Mouse (Mus musculus): Measurements from ENCODE around the gene Pgd. TPM values are rescaled to one million over a fixed set of nuclear protein-coding genes. Genes with fewer than 3 reads are reported as not detected.

The Pgd gene
- polyA plus RNA-seq, 1 experiment, result 98.7 TPM

DNA sequence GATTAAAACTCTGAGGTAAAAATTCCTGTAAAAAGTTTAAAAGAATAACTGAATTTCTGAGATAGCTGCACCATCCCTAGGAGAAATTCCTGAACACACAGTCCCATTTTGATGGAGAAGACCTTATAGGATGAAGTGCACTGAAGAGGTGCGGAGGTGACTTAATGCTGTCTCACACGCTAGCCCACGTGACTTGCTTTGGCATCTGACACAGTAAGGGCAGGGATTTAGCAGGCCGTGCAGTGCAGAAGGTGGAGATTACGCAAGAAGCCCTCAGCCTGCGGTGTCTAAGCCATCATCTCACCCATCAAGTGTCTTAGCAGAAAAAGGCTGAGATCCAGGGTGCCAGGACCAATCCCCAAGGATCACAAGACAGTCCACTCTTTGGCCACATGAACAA is 5.4 kb downstream of the Pgd start:
- no peak for DNase-seq
- no peaks in the 10 kb centered on the region for H3K27me3 ChIP-seq (ENCODE audit: control insufficient read depth, insufficient read depth, low read length)
- 94% methylated on average over 6 of the region's 6 CpGs for WGBS
- H3K27ac ChIP-seq (ENCODE audit: control insufficient read depth, insufficient read depth, low read length), result no peak overlapping the region
- TF ChIP-seq POLR2A (IDR thresholded peaks at IDR 0.05; ENCODE audit: control insufficient read depth, extremely low read depth, insufficient read depth, low read length, poor library complexity), result no peak
- no peak for TF ChIP-seq CTCF (IDR thresholded peaks at IDR 0.05; ENCODE audit: borderline replicate concordance, control insufficient read depth, extremely low read depth, insufficient read depth, low read length, poor library complexity)
- no peak overlapping the region for H3K4me3 ChIP-seq (ENCODE audit: control insufficient read depth, insufficient read depth, low read length)
- H3K4me1 ChIP-seq (replicated peaks; ENCODE audit: control insufficient read depth, insufficient read depth, low read length), result peaks cover 4% of the 10 kb centered on the region
- H3K36me3 ChIP-seq (ENCODE audit: control insufficient read depth, insufficient read depth, low read length), result peaks cover 29% of the 10 kb centered on the region

DNA sequence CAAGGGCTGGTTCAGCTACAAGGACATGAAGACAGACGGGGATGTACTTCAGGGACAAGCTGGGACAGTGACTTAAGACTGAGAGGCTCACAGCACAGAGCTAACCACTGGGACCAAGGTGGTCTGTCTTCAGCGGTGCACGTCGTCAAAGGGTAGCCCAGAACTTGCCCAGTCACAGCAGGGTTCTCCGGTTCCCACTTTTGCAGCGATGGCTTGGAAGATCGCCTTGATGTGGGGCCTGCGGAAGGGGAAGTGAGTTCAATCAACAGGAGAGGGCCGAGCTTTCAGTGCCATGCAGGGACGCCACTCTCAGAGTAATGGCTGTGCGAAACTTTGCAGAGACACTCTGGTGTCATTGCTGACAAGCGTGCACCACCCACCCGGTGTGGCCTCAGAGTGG is 6.7 kb downstream of the Pgd start:
- no peak for DNase-seq
- no peak for TF ChIP-seq POLR2A (IDR thresholded peaks at IDR 0.05; ENCODE audit: control insufficient read depth, extremely low read depth, insufficient read depth, low read length, poor library complexity)
- WGBS, result 94% methylated on average over 13 of the region's 13 CpGs
- Histone ChIP-seq H3K4me1 (replicated peaks; ENCODE audit: control insufficient read depth, insufficient read depth, low read length) (no peaks in the 10 kb centered on the region), H3K27me3 (ENCODE audit: control insufficient read depth, insufficient read depth, low read length) (no peaks in the 10 kb centered on the region), H3K36me3 (ENCODE audit: control insufficient read depth, insufficient read depth, low read length) (peaks cover 33% of the 10 kb centered on the region), H3K4me3 (ENCODE audit: control insufficient read depth, insufficient read depth, low read length) (no peak overlapping the region), H3K27ac (ENCODE audit: control insufficient read depth, insufficient read depth, low read length) (no peak overlapping the region)

DNA sequence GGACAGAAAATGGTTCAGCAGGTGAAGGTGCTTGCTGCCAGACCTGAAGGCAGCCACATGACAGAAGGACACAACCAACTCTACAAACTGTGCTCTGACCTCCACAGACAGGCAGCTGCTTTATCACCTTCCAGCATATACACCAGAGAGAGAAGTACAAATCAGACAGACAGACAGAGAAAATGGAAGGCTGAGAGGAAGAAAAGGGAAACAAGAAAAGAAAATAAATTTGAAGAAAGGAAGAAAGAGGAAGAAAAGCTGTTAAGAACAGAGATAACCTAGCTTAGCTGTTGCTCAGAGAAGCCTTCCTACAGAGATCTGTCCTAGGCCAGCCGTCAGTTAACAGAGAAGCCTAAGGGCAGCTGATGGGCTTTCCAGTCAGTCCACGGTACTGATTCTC is 7.4 kb downstream of the Pgd start:
- Histone ChIP-seq H3K36me3 (ENCODE audit: control insufficient read depth, insufficient read depth, low read length) (peaks cover 40% of the 10 kb centered on the region), H3K4me3 (ENCODE audit: control insufficient read depth, insufficient read depth, low read length) (no peak overlapping the region), H3K4me1 (replicated peaks; ENCODE audit: control insufficient read depth, insufficient read depth, low read length) (no peaks in the 10 kb centered on the region), H3K27ac (ENCODE audit: control insufficient read depth, insufficient read depth, low read length) (no peak overlapping the region), H3K27me3 (ENCODE audit: control insufficient read depth, insufficient read depth, low read length) (no peaks in the 10 kb centered on the region)
- WGBS, result 90% methylated on average over 2 of the region's 2 CpGs
- DNase-seq, result no peak
- no peak for TF ChIP-seq POLR2A (IDR thresholded peaks at IDR 0.05; ENCODE audit: control insufficient read depth, extremely low read depth, insufficient read depth, low read length, poor library complexity)
- no peak for TF ChIP-seq CTCF (IDR thresholded peaks at IDR 0.05; ENCODE audit: borderline replicate concordance, control insufficient read depth, extremely low read depth, insufficient read depth, low read length, poor library complexity)

DNA sequence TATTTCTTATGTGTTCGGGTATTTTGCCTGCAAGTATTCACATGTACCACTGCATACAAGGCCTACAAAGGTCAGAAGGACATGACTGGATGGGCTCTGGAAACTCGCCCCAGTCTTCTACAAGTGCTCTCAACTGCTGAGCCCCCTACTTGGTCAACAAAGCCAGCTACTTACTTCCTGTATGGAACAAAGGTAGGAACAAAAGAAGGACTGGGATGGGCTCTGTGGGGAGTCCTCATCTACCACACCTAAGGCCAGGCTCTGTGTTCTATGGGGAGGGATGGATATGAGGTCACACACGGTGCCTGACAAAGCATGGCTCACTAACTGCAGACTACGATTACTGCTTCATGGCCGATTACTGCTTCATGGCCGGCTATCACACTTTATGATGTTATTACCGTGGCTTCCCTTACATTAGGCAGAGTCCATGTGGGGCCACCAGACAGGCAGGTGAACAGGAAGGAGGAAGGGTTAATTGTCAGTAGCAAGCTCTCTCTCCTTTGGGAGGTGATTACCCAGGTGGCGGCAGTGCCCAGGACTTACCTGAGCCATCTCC is 9.1 kb downstream of the Pgd start:
- no peak overlapping the region for H3K4me3 ChIP-seq (ENCODE audit: control insufficient read depth, insufficient read depth, low read length)
- peaks cover 49% of the 10 kb centered on the region for H3K36me3 ChIP-seq (ENCODE audit: control insufficient read depth, insufficient read depth, low read length)
- TF ChIP-seq CTCF (IDR thresholded peaks at IDR 0.05; ENCODE audit: borderline replicate concordance, control insufficient read depth, extremely low read depth, insufficient read depth, low read length, poor library complexity) (no peak), POLR2A (IDR thresholded peaks at IDR 0.05; ENCODE audit: control insufficient read depth, extremely low read depth, insufficient read depth, low read length, poor library complexity) (no peak)
- 97% methylated on average over 8 of the region's 8 CpGs for WGBS
- DNase-seq, result no peak
- H3K27me3 ChIP-seq (ENCODE audit: control insufficient read depth, insufficient read depth, low read length), result no peaks in the 10 kb centered on the region
- no peaks in the 10 kb centered on the region for H3K4me1 ChIP-seq (replicated peaks; ENCODE audit: control insufficient read depth, insufficient read depth, low read length)
- H3K27ac ChIP-seq (ENCODE audit: control insufficient read depth, insufficient read depth, low read length), result no peak overlapping the region

DNA sequence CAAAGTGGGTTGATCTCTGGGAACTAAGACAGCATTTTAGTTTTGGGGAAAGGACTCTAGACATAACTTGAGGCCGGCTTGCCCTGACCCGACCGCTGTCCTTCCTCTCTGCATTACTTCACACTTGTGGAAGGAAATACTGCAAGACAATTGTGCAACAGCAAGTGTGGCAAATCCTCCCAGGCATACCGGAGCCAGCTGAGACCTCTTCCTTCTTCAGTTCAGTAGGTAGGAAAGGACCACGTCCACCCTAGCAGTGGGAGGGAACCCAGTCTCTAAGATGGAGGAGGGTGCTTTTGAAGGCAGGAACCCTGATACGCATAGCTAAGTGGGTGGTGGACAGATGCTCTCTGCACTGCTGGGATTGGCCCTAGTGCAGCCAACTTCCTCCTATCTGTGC is 10.9 kb downstream of the Pgd start:
- Histone ChIP-seq H3K36me3 (ENCODE audit: control insufficient read depth, insufficient read depth, low read length) (peaks cover 51% of the 10 kb centered on the region), H3K27me3 (ENCODE audit: control insufficient read depth, insufficient read depth, low read length) (no peaks in the 10 kb centered on the region), H3K4me1 (replicated peaks; ENCODE audit: control insufficient read depth, insufficient read depth, low read length) (no peaks in the 10 kb centered on the region), H3K4me3 (ENCODE audit: control insufficient read depth, insufficient read depth, low read length) (no peak overlapping the region), H3K27ac (ENCODE audit: control insufficient read depth, insufficient read depth, low read length) (no peak overlapping the region)
- WGBS, result 94% methylated on average over 6 of the region's 6 CpGs
- TF ChIP-seq POLR2A (IDR thresholded peaks at IDR 0.05; ENCODE audit: control insufficient read depth, extremely low read depth, insufficient read depth, low read length, poor library complexity), result no peak
- TF ChIP-seq CTCF (IDR thresholded peaks at IDR 0.05; ENCODE audit: borderline replicate concordance, control insufficient read depth, extremely low read depth, insufficient read depth, low read length, poor library complexity), result no peak
- DNase-seq, result no peak

DNA sequence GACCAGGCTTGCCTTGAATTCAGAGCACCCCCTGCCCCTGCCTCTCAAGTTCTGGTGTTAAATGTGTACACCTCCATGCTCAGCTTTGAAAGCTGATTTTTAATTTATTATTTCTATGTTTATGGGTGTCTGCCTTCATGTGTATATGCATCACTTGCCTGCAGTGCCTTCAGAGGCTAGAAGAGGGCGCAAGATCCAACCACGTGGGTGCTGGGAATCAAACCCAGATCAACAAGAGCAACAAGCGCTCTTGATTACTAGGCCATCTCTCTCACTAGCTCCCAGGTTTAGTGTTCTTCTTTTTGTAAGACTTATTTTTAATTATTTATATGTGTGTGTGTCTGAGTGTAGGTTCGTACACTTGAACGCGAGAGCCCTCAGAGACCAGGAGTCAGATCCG is 11.7 kb downstream of the Pgd start:
- no peak for TF ChIP-seq CTCF (IDR thresholded peaks at IDR 0.05; ENCODE audit: borderline replicate concordance, control insufficient read depth, extremely low read depth, insufficient read depth, low read length, poor library complexity)
- no peak for TF ChIP-seq POLR2A (IDR thresholded peaks at IDR 0.05; ENCODE audit: control insufficient read depth, extremely low read depth, insufficient read depth, low read length, poor library complexity)
- H3K27ac ChIP-seq (ENCODE audit: control insufficient read depth, insufficient read depth, low read length), result no peak overlapping the region
- DNase-seq, result no peak

DNA sequence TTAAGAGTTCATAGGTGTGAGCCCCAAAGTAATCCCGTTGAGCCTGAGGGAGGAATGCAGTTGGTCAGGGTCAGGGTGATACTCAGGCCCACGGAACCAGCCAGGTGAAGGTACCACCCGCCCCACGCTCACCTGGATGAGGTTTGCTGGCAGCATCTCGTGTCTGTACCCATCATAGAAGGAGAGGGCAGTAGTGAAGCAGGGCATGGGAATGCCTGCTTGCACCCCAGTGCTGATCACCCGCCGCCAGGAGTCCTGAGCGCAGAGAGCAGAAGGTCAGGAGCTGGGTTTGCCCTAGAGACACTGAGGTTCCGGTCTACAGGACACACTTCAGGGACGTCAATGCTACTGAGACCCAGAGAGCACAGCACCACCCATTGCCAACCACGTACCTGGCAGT is 15.8 kb downstream of the Pgd start:
- H3K27me3 ChIP-seq (ENCODE audit: control insufficient read depth, insufficient read depth, low read length), result no peaks in the 10 kb centered on the region
- TF ChIP-seq CTCF (IDR thresholded peaks at IDR 0.05; ENCODE audit: borderline replicate concordance, control insufficient read depth, extremely low read depth, insufficient read depth, low read length, poor library complexity) (no peak), POLR2A (IDR thresholded peaks at IDR 0.05; ENCODE audit: control insufficient read depth, extremely low read depth, insufficient read depth, low read length, poor library complexity) (no peak)
- H3K4me3 ChIP-seq (ENCODE audit: control insufficient read depth, insufficient read depth, low read length), result no peak overlapping the region
- DNase-seq, result no peak
- no peak overlapping the region for H3K27ac ChIP-seq (ENCODE audit: control insufficient read depth, insufficient read depth, low read length)
- 96% methylated on average over 11 of the region's 11 CpGs for WGBS
- peaks cover 28% of the 10 kb centered on the region for H3K36me3 ChIP-seq (ENCODE audit: control insufficient read depth, insufficient read depth, low read length)
- H3K4me1 ChIP-seq (replicated peaks; ENCODE audit: control insufficient read depth, insufficient read depth, low read length), result peaks cover 13% of the 10 kb centered on the region

More for the DNA sequence above, 11.7 kb downstream of the Pgd start:
- peaks cover 48% of the 10 kb centered on the region for H3K36me3 ChIP-seq (ENCODE audit: control insufficient read depth, insufficient read depth, low read length)
- no peaks in the 10 kb centered on the region for H3K27me3 ChIP-seq (ENCODE audit: control insufficient read depth, insufficient read depth, low read length)
- no peaks in the 10 kb centered on the region for H3K4me1 ChIP-seq (replicated peaks; ENCODE audit: control insufficient read depth, insufficient read depth, low read length)
- H3K4me3 ChIP-seq (ENCODE audit: control insufficient read depth, insufficient read depth, low read length), result no peak overlapping the region
- 99% methylated on average over 7 of the region's 7 CpGs for WGBS

All from thymus, adult 2 months (tissue).